Mouse (Mus musculus) spleen, adult 2 months (tissue): ENCODE results near the gene Pml. TPM values are rescaled to one million over a fixed set of nuclear protein-coding genes. Genes with fewer than 3 reads are reported as not detected.

Experiments
- DNase-seq, 2 experiments: peaks; one replicate each; pipeline versions ENCODE4 v3.0.0 to v3.0.0-alpha.2; 2012 to 2021; ENCODE audit warnings: low spot score in 2 of 2, low read depth in 1 of 2
- H3K27ac ChIP-seq: fragments of 200-500 bp; 2 replicates; pipeline ENCODE4 v1.5.1; 2012; ENCODE audit warnings: low read length, inconsistent platforms; ENCODE audit not compliant: insufficient read depth
- H3K27me3 ChIP-seq: fragments of 200-500 bp; 2 replicates; pipeline ENCODE4 v1.6.1; 2012; ENCODE audit warnings: mild to moderate bottlenecking, moderate library complexity, low read length, inconsistent platforms; ENCODE audit not compliant: control insufficient read depth, insufficient read depth
- H3K36me3 ChIP-seq: fragments of 200-500 bp; 2 replicates; pipeline ENCODE4 v1.6.1; 2012; ENCODE audit warnings: mild to moderate bottlenecking, low read length, inconsistent platforms; ENCODE audit not compliant: control insufficient read depth, insufficient read depth
- H3K4me1 ChIP-seq: fragments of 200-500 bp; 2 replicates; pipeline ENCODE4 v1.6.1; 2011; ENCODE audit warnings: inconsistent platforms; ENCODE audit not compliant: control insufficient read depth, insufficient read depth, insufficient read length
- H3K4me3 ChIP-seq: fragments of 200-500 bp; 2 replicates; pipeline ENCODE4 v1.5.1; 2011; ENCODE audit warnings: mild to moderate bottlenecking, inconsistent platforms; ENCODE audit not compliant: insufficient read depth, insufficient read length; ENCODE audit errors: extremely low read depth
- CTCF ChIP-seq: fragments of 200-500 bp; IDR thresholded peaks from 2 replicates; pipeline ENCODE4 v1.5.1; 2011; ENCODE audit warnings: mild to moderate bottlenecking, inconsistent platforms; ENCODE audit not compliant: insufficient read depth, insufficient read length, insufficient replicate concordance; ENCODE audit errors: extremely low read depth
- POLR2A ChIP-seq: fragments of 200-500 bp; IDR thresholded peaks from 2 replicates; pipeline ENCODE4 v1.6.1; 2011; ENCODE audit warnings: low read depth, low read length, inconsistent platforms
- WGBS: fragments of 180-500 bp; shearing (Covaris S2); methylation state at CpG from one replicate; pipeline ENCODE4 v1.1.7; 2018; 5-methylcytosine and 5-hydroxymethylcytosine counted together
- polyA plus RNA-seq: library from polyadenylated mRNA; depleted of rRNA; stranded (reverse); fragments of >200 nt; gene quantifications from 2 replicates; pipeline ENCODE4 v1.2.3, GENCODE M21; 2012; rRNA removed

The Pml gene
- polyA plus RNA-seq, 1 experiment: 91.6 TPM

DNA sequence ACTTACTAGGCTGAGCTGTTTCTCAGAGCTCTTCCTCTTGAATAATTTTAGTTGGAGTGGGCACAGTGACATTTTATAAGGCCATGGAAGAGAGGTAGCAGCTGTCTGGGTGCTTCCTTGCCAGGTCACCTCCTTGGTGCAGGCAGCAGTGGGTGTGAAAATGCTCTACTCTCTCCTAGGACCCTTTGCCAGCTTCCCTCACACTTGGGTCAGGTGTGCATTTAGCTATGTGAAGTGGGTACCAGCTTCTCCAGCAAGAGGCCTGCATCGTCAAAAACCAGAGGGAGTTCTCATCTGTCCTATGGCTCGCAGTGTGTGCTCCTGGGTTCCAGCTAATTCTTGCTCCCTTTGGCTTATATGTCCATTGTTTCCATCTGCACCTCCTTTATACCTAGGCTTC lies 70.2 kb downstream of the Pml start:
- DNase-seq: no peak
- TF ChIP-seq CTCF (no peak), POLR2A (no peak)
- Histone ChIP-seq H3K4me1 (no peaks in the 10 kb centered on the region), H3K27ac (no peak overlapping the region), H3K27me3 (no peaks in the 10 kb centered on the region), H3K4me3 (no peak overlapping the region), H3K36me3 (no peaks in the 10 kb centered on the region)
- WGBS: 86% methylated on average over 2 of the region's 2 CpGs

DNA sequence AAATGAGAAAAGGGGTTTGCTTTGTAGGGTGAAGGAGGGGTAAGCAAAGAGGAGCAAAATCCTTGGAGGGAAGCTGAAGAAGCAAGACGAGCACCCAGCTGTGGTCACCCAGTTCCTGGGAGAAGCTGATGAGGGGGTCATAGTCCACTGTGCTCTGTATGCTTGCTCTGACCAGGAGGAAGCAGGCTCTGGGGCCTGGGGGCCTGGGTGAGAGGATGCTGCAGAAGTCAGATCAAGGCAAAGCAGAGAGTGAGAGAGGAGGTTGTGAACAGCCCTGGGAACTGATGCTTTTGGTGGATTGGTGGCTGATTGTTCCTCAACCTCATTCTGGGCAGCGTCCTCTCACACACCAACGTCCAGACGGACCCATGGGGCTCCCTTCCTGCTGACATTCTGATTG lies 72.4 kb downstream of the Pml start:
- Histone ChIP-seq H3K27ac (no peak overlapping the region), H3K4me1 (no peaks in the 10 kb centered on the region), H3K36me3 (no peaks in the 10 kb centered on the region), H3K27me3 (no peaks in the 10 kb centered on the region), H3K4me3 (no peak overlapping the region)
- 75% methylated on average over 4 of the region's 4 CpGs for WGBS
- TF ChIP-seq CTCF (no peak), POLR2A (no peak)
- DNase-seq: no peak

DNA sequence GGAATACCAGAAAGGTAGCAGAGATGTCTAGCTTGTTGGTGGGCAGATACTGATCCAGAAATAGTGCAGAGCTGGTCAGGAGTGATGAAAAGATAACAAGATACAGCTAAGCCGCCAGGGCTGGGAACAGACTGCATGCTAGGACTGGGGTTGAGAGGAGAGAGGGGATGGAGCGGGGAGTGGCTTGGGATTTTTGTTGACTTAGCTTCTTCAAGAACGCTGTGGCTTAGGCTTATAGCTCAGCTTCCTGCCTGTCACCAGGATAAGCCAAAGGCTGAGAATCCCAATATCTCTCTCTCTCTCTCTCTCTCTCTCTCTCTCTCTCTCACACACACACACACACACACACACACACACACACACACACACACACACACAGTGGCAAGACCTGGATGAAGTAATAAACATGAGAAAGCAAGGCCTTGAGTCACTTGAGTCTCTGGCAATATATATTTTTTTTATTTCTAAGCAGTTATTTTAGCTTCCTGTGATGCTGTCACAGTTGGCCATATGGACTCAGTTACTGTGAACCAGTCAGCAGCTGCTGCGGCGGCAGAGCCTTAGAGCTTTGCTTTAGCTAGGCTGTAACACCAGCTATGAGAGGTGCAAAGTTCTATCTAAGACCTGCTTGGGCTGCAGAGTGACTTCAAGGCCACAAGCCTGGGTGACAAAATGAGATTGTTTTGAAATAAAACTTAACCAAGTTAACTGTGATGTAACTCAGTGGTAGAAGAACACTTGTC lies 73.7 kb downstream of the Pml start:
- no peak for TF ChIP-seq POLR2A
- TF ChIP-seq CTCF: no peak
- no peaks in the 10 kb centered on the region for H3K4me1 ChIP-seq
- H3K36me3 ChIP-seq: no peaks in the 10 kb centered on the region
- no peak overlapping the region for H3K27ac ChIP-seq
- H3K27me3 ChIP-seq: no peaks in the 10 kb centered on the region
- 73% methylated on average over 5 of the region's 5 CpGs for WGBS
- DNase-seq: no peak
- H3K4me3 ChIP-seq: no peak overlapping the region

DNA sequence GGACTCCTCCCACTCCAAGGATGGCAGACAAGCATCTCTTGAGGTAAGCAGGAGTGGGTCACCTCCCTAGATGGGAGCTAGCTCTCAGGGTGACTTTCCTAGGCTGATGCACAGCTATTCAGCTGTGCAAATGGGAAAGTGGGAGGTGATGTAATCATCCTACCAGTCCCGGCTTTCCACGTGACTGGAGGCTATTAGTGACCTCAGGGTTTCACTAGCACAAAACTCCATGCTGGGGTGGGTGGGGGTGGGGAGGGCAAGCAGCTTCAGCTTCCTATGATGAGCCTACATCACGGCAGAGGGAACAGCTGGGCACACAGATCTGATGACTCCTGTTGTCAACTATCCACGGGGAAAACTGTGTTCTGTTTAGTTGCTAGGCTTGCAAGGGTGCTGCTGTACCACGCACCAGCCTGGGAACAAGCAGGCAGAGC lies 74.8 kb downstream of the Pml start:
- Histone ChIP-seq H3K27me3 (no peaks in the 10 kb centered on the region), H3K4me3 (no peak overlapping the region), H3K4me1 (no peaks in the 10 kb centered on the region), H3K36me3 (no peaks in the 10 kb centered on the region), H3K27ac (no peak overlapping the region)
- DNase-seq: no peak
- WGBS: 88% methylated on average over 5 of the region's 5 CpGs
- no peak for TF ChIP-seq CTCF
- TF ChIP-seq POLR2A: no peak

- TF ChIP-seq CTCF (no peak), POLR2A (no peak)
- H3K4me3 ChIP-seq: no peak overlapping the region
- DNase-seq: no peak
- H3K27me3 ChIP-seq: no peaks in the 10 kb centered on the region
- 84% methylated on average over 2 of the region's 2 CpGs for WGBS
- H3K36me3 ChIP-seq: no peaks in the 10 kb centered on the region
- no peak overlapping the region for H3K27ac ChIP-seq
- no peaks in the 10 kb centered on the region for H3K4me1 ChIP-seq
These were observed 76.7 kb downstream of the Pml start for GRCm38 (mm10) chr9:58172863-58173262.

- no peak for DNase-seq
- TF ChIP-seq CTCF: no peak
- TF ChIP-seq POLR2A: no peak
- H3K36me3 ChIP-seq: no peaks in the 10 kb centered on the region
- H3K27me3 ChIP-seq: no peaks in the 10 kb centered on the region
- no peaks in the 10 kb centered on the region for H3K4me1 ChIP-seq
- H3K4me3 ChIP-seq: no peak overlapping the region
- no peak overlapping the region for H3K27ac ChIP-seq
- 83% methylated on average over 6 of the region's 6 CpGs for WGBS
These were observed 80.2 kb downstream of the Pml start for GRCm38 (mm10) chr9:58169426-58169825.

GRCm38 (mm10) chr9:58168880-58169279 lies 80.7 kb downstream of the Pml start:
- DNase-seq: no peak
- 82% methylated on average over 3 of the region's 3 CpGs for WGBS
- H3K27ac ChIP-seq: no peak overlapping the region
- no peak for TF ChIP-seq CTCF
- no peak for TF ChIP-seq POLR2A
- no peaks in the 10 kb centered on the region for H3K4me1 ChIP-seq
- H3K27me3 ChIP-seq: no peaks in the 10 kb centered on the region
- H3K4me3 ChIP-seq: no peak overlapping the region
- H3K36me3 ChIP-seq: no peaks in the 10 kb centered on the region

Other genes starting within 250 kb of the Pml start
- gene Cyp11a1, start 243.4 kb downstream of the Pml start, polyA plus RNA-seq: 0.52 and 0.67 TPM in 2 replicates
- 1.9 and 3.4 TPM in 2 replicates for gene Stra6, start 186.0 kb downstream of the Pml start, polyA plus RNA-seq
- gene Ccdc33, start 131.0 kb downstream of the Pml start, polyA plus RNA-seq: 0.06 and 0.09 TPM in 2 replicates
- gene Islr, start 45.5 kb downstream of the Pml start, polyA plus RNA-seq: 21.9 and 27.7 TPM in 2 replicates
- 0.28 and 0.67 TPM in 2 replicates for gene Islr2, start 45.5 kb downstream of the Pml start, polyA plus RNA-seq
- 55.5 and 63.5 TPM in 2 replicates for gene Stoml1, start 3.4 kb upstream of the Pml start, polyA plus RNA-seq
- 26.6 and 29.5 TPM in 2 replicates for gene Loxl1, start 63.4 kb upstream of the Pml start, polyA plus RNA-seq
- not detected in 2 replicates for gene Tbc1d21, start 120.7 kb upstream of the Pml start, polyA plus RNA-seq
- 1.1 and 1.2 TPM in 2 replicates for gene Insyn1, start 238.8 kb upstream of the Pml start, polyA plus RNA-seq